Mouse (Mus musculus) right cerebral cortex, adult 2 months (tissue): ENCODE data around the gene Pml.

ENCODE experiments used
- DNase-seq, 2 experiments: peaks; one replicate each; pipeline ENCODE4 v3.0.0; 2021 to 2022; ENCODE audit warnings: low spot score in 2 of 2

Pml gene

DNA sequence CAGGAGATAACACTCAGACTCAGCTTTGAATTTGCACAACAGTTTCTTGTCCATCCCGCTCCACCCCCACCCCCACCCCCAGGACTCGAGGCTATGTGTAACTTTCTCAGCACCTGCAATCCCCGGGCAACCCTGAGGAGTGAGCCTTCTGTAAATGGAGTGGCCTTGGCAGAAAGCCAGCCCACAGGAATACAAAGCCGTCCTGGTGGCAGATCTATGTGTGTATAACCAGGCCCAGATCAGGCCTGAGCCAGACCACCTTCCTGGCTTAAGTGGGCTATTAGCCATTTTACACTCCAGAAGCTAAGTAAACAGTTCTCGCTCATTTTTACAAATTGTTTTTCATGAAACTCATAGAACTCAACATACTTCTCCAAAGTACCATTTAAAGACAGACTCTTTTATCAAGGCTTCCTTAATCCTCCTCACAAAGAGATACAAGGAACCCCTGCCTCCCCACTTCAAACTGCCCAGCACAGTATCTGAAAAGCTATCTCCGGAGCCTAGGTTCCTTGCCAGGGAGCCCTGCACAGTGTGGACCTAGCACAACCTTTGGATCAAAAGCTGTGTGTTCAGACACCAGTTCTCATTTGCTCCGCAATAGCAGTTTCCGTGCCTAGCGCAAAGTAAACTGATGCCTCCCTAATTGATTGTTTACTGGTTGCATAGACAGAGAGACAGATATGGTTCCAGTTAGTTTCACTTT lies 7.7 kb downstream of the Pml start:
- DNase-seq = peak in 1 of 2 experiments; percentile 26

DNA sequence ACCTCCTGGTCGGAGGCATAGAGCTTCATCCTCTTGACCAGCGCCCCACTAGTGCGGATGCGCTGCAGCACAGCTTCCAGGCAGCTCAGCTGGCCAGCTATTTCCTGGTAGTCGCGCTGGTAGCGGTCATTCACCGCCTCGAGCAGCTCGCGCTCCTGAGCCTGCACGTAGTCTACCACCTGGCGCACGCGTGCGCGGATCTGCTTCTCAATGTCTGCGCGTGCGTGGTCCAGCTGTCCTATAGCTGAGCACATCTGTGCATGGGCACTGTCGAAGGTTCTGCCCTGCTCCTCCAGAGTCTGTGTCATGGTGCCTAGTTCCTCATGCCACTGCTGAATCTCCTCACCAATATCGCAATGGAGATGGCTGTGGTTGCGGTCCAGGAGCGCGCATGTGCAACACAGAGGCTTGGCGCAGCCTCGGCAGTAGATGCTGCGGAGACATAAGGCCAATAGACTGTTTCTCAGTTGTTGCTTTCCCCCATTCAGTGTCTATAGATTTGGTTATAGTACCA lies 15.0 kb downstream of the Pml start:
- DNase-seq = no peak

DNA sequence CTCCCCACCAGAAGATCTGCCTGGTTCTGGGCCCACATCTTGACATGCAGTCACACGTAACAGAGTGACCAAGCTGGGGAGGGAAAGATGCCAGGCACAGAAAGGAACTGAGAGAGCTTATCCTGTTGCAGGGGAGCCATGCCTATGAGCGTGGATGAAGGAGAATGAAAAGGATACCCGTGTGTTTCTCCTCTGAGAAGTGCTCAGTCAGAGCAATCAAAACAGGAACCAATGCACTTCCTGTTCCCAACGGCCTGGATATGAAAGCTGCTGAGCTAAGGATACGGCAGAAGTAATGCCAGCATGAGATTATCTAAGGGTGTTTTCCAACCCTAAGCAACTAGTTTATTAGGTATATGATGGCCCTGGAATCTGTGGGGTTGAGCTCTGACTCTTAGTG lies 17.2 kb downstream of the Pml start:
- no peak for DNase-seq

DNA sequence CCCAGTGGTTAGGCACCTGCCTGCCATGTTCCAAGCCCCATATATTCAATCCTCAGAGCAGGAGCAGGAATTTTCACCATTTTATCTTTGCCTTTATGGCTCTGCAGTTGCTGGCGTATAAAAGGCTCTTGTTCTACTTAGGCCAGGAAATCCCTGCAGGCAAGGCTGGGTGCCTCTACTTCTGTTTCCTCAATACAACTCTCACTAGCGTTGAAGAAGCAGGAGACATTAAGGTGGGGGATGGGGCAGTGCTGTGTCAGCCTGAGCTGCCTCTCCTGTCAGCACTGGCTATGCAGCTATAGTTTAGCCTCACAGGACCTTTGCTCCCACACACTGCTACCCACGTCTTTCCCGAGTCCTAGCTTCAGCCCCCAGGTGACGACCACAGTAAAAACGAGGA lies 17.8 kb downstream of the Pml start:
- no peak for DNase-seq

DNA sequence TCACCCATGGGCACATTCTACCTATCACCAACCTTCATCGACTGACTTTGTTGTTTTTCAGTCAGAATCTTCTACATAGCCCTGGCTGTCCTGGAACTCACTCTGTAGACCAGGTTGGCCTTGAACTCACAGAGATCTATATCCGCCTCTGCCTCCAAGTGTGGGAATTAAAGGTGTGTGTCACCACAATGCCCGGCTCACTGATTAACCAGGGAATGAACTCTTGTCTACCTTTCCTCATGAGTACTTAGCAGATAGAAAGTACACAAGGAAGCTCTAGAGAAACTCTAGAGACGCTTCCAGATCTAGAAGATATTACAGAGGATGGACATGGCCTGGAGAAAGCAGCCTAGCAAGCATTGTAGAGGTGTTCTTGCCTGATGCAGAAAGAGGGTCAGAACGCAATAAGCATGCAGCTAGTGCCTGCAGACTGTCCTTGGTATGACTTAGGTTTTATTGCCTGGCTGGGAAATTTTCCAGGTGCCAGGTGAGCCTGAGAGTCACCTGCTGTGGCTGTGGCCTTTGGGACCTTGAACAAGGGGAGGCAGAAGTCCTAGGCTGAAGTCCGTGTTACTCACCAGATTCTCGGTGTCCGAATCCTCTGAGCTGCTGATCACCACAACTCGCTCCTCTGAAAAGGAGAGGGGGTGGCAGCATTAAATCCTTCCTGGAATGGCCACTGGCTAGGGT lies 20.7 kb downstream of the Pml start:
- no peak for DNase-seq

DNA sequence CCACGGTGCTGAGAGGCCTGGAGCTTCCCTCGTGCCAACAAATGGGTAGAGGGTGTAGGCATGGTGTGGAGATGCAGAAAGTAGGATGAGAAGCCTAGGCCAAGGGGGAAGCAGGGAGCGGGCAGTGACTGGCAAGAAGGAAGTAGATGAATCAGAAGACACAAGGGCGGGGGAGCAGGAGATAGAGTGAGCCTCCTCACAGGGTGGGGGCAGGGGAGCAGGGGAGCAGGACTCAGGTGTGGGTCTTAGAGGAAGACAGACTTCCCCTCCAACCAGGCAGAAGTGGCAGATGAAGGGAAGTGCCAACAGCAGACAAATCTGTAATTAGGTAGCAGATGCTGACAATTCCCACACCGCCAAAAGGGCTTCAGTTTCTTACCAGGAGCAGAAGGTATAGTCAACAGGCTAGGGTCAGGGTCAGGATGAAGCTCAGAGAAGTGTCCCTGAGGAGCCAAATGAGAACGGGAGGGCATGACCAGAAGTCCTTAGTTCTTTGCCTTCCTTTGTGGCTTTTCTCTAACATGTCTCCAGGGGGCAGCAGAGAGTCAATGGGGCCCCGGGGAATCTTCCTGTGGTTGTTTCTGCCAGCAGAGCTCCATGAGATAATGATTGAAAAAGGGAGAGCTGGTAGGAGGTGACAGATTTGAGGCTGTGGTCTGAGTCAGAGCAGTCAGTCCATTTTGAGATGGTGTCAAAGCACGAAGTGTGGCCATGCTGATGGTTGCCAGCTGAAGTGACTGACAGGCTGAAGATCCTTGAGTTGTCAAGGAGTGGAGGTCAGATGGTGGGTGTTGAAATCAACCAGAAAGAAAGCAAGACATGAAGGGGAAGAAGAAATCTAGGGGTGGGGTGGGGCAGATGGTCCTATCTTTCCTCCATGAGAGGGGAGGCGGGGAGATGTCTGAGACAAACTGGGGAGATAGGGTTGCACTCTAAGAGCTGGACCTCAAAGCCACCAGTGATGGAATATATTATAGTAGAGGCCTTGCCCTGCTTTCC lies 23.4 kb downstream of the Pml start:
- DNase-seq = peak; percentile 45 to 69

DNA sequence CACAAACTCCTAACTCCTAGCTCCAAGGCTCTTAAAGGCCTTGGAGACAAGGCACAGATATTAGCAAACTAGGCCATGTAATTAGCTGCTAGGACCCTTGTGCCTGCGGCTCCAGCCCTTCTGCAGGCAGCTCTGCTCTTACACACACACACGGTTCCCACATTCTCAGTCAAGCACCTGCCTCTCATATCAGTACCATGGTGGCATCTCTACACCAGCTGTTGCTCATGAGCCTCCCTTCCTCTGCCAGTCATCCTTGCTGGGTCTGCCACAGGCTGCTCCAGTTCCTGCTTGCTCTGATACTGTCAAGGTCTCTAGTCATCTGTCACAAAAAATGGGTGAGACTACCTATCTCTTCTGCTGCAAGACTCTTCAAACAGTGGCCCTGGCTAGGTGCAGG lies 25.2 kb downstream of the Pml start:
- no peak for DNase-seq

DNA sequence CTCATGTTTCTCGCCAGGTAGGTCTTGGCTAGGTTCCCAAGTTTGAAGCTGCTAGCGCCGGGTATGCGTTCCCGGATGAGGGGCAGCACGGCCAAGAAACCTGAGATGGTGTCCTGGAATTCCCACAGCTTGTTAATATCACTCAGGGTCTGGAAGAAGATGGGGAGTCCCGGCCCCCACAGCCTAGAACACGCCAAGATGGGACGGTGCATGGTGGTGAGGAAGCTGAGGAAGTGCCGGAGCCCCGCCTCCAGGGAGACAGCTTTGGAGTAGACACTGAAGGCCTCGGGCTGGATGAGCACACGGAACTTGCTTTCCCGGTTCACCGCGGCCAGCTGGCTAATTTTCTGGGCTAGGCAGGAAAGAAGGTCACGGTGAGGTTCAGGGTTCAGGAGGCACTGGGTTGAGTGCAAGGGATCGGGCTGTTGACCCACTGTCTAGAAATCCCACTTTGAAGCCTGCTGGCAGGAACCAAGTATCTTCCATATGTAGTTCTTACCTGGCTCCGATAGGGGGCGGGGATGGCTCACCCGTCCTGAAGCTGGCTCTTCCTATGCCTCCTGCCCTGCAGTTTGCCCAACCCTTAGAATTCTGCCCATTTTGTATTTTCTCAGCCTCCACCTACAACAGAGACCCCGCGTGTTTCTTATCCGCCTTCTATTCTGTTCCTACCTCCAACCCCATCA lies 29.2 kb downstream of the Pml start:
- DNase-seq = peak; percentile 22 to 54

DNA sequence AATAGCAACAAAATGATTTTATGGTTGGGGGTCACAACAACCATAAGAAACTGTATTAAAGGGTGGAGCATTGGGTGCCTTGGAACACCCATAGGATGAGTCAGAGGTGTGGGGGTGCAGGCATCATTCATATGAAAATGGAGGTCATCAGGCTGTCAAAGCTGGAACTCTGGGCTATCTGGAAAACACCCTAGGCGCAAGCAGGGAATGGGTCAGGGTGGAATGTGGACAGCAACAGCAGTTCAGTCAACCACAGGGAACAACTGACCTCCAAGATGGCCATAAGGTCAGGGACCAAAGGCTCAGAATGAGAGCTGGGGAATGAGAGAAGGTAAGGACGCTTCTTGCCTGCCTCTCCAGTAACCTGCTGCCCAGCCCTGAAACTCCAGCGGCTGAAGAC lies 31.0 kb downstream of the Pml start:
- DNase-seq = no peak

DNA sequence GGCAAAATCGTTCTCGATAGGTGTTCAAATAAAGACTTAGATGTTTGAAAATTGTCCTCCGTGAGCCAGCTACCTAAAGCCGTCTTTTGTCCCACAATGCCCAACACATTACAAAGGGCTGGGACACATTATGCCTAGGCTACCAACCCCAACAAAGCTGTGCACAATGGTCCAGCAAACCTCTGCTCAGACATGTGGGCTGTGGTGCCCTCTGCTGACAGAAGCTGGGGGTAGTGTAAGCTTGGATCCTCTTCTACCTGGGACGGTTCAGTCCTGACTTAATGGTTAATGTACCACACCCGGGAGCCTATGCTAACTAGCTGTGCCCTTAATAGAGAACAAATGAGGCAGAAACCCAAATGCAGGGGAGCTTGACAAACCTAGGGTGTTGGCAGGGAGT lies 33.2 kb downstream of the Pml start:
- DNase-seq = peak; percentile 50 to 56

DNA sequence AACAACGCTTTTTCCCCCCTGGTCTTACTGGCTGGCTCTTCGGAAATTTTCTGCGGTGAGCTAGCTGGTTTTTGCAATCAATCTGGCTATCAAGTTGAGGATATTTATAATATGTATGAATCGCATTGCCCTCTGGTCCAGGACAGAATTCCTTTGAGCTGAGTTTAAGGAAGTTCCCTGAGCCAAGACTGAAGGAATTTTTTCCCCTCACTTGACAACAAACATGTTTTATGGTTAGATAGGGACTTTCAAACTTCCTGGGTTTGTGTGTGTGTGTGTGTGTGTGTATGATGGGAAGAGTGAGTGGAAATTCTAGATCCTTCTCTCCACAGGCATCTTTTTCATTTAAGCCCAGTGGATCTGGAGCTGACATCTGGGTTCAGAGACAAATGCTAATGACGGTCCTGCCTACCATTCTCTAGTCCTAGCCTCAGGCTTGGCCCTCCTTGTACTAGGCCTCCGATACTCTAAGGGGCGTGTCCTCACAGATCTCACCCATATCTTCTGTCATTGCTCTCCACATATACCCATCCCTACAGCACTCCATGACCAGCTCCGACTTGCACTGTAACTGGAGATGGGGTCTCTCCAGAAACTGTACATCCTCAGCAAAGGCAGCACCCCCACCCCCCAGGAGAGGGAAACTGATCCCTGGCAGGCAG lies 34.9 kb downstream of the Pml start:
- DNase-seq = no peak

DNA sequence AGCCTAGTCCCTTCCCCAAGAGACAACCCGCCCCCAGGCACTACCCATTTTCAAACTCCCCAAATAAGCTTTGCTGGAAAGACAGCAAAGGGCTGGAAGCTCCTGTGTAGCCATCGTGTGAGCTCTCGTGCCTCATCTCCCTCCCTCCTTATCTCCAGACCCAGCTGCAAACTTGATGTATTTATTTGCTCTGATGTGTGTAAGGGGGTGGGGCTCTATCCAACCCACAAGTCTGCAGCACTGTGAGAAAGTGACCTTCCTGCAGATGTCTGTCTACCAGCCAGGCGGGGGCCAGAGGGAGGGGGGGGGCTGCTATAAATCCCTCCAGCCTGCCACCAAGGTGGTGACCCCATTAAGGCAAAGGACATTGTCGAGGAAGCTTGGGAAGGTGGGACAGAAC lies 35.7 kb downstream of the Pml start:
- no peak for DNase-seq

DNA sequence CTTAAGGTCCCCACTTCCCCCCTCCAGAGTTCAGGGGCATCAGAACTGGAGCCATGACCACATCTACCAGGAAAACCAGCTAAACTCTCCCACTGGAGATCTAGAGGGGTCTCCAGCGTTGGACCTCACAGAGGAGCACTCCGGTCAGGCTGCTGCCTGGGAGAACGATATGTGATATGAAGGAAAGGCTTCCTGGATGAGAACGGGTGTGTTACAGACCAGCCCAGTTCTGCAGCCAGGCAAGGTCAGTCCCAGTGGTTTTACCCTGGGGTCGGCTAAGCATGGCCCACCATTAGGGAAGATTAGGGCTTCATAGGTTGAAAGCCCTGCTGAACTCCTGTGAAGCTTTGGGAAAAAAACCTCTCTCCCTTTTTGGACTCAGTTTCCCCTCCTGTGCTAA lies 36.2 kb downstream of the Pml start:
- DNase-seq = no peak

DNA sequence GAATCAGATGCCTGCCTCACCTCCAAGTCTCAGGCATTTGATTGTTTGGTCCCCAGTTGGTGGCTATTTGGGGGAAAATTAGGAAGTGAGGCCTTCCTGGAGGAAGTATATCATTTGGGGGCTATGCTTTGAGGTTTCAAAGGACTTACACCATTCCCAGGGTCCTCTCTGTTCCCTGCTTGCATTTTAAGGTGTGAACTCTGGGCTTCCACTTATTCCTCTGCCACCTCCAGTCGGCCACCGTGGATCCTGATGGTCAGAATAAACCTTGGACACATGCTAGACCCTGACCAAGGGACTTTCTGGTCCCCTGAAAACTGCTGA lies 39.3 kb downstream of the Pml start:
- no peak for DNase-seq

DNA sequence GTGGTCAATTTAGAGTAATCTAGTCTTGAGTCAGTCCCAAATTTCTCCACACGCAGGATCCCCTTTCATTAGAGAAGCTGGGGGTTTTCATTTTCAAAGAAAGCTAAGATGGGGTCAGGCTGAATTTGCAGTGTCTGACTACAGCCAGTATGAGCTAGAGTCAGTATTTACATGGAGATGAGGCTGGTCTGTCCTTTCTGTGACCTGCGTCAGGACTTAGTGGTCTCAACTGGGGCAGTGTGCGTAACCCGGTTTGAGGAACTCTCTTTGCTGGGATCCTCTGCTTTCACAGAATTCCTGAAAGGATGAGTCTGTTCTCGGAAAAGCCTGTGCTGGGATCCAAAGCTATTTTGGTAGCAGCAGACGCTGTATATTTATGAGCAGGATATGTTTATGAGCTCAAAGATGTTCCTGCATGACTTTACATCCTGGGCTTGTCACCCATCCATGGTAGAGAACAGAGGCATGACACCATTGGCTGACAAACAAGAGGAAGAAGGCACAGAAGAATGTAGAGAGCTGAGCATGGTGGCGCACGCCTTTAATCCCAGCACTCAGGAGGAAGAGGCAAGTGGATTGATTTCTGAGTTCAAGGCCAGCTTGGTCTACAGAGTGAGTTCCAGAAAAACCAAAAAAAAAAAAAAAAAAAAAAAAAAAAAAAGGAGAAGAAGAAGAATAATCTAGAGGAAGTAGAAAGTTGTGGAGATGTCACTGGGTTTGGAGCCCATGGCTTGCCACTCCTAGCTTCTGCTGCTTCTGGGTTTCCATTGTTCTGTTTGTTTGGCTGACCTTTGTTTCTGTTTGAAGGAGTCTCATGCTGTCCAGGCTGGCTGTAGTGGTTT lies 39.9 kb downstream of the Pml start:
- DNase-seq = peak in 1 of 2 experiments; percentile 17

DNA sequence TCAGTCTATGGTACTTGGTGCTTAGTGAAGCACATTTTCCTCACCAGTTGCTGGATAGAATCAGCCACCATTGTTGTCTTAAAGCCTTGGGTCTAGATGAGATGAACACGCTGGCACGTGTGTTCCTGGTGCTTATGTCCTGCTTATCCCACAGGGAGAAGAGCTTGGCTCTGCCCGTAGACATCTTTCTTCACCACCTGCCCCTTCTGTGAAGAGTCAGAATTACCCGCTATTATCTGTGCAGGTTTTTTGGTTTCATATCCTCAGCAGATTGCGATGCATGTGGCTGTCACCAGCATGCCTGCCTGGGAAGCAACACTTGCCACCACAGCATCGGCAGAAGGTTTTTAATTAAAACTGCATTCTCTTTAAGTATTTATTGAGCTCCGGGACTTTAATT lies 43.6 kb downstream of the Pml start:
- no peak for DNase-seq

DNA sequence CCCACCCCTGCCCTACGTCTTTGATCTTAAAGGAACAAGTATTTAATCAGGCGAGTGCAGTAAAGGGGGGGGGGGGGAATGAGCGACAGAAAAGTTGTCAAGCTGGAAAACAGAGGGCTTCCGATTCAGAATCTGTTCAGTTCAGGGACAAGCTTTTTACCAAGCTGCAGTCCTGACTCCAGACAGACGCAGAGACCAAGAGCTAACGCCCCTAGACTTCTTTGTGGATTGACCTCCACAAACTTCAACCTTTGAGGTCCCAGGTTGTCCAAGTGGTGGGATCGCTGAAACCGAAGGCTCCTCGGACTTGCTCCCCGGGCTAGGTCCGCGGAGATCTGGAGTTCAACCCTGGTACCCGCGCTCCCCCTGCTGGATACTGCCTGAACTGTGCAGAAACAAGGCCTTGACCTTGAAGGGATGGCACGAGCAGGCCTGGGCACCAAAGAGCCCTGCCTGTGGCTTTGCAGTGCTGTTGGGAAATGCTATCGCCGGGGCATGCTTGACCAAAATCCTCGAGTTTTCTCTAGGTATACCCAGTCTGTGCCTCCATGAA lies 45.1 kb downstream of the Pml start:
- DNase-seq = peak; percentile 89 to 95

DNA sequence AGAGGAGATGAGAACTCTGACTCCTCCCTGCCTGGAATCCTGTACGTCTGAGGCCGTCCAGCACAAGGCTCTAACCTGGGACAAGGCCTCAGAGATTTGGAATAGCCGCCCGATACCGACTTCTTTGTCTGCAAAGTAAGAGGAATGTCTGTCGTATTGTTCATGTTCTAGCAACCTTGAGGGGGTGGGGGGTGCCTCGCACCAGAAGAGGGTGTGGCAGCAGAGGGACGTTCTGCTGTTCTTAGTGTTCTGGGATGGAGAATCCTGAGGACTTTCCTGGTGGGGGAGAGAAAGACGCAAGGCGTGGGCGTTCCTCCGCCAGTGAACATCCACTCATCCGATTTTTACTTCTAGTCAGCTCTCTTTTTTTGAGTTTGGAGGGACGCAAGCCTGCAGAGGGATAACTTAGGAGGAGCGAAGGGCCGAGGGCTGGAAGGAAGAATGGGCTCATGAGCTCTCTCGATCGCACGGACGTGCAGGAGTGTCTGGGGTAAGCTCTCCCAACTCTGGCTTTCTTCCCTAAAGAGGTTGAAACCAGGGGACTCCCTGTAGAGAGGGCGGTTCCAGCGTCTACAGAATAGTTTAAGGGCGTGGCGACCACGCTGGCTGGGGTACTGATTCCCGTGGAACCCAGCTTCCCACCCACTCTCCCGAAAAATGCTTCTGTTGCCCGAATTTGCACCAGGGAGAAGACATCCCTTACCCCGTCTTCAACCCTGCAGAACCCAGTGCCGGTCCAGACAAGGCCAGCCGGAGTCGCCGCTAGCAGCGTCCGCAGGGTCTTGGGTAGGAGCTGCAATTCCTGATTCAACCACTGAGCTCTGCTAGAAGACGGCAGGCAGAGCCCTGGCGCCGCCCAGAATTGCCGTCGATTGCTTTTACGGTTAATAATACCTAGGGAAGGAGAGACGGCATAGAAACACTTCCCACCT lies 45.8 kb downstream of the Pml start, which contains the start of the genes Islr and Islr2:
TSS of gene Islr (minus strand) at position 791 of the 932 bp plus-strand sequence.
TSS of gene Islr2 (minus strand) at position 804 of the 932 bp plus-strand sequence.
- peak; percentile 51 to 57 for DNase-seq
